Mouse (Mus musculus): ENCODE data around the gene Olfr1014.

DNA sequence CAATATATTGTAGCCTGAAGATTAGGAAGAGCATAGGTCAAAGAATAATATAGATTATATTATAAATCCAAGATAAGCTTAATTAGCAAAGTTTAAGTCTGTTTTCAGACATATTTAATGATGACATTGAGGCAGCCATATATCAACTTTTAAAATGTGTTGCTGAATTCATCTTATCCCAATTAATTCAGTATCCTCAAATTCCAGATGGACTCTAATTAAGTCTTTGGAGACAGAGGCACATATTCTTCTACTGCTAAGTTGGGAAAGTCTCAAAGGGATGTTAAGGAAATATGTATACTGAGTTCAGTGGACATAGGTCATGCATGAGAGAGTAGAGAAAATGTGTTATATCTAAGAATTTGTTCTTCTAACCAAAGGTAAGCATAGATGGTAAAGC lies 9.2 kb downstream of the Olfr1014 start, which contains the start of gene Olfr1015:
- TF ChIP-seq CTCF (IDR thresholded peaks at IDR 0.05; ENCODE audit: borderline replicate concordance, insufficient read depth, low read depth, low read length) (no peak), POLR2A (IDR thresholded peaks at IDR 0.05; ENCODE audit: borderline replicate concordance, insufficient read depth, low read length) (no peak)
